Mouse (Mus musculus) heart, embryonic 14.5 days (tissue): ENCODE data around the gene Spg21. TPM values are rescaled to one million over a fixed set of nuclear protein-coding genes. Genes with fewer than 3 reads are reported as not detected.

Source experiments
- ATAC-seq: fragments of 200-750 bp; cut with Nextera tagmentation; 2 replicates; pipeline ENCODE4 v1.8.0; 2017; ENCODE audit warnings: low read depth, moderate TSS enrichment; ENCODE audit not compliant: insufficient number of reproducible peaks, insufficient read depth, low FRiP score
- H3K27ac ChIP-seq, 2 experiments: fragments of 200-500 bp in 1 of 2; fragments of 300-500 bp in 1 of 2; sonication (generic) in 1 of 2; replicated peaks in 1 of 2; 2 replicates each; pipeline ENCODE4 v1.5.1; 2012 to 2014; ENCODE audit warnings: low read depth in 2 of 2, low read length in 2 of 2, control low read depth in 1 of 2, mild to moderate bottlenecking in 1 of 2, mixed read lengths in 1 of 2; ENCODE audit not compliant: control insufficient read depth in 1 of 2, insufficient read depth in 1 of 2
- H3K27me3 ChIP-seq: fragments of 300-500 bp; sonication (generic); 2 replicates; pipeline ENCODE4 v1.6.1; 2014; ENCODE audit warnings: mild to moderate bottlenecking, low read length, control low read depth; ENCODE audit not compliant: control insufficient read depth, insufficient read depth
- H3K36me3 ChIP-seq: fragments of 300-500 bp; sonication (generic); 2 replicates; pipeline ENCODE4 v1.6.1; 2014; ENCODE audit warnings: mild to moderate bottlenecking, control low read depth, low read length, mixed read lengths; ENCODE audit not compliant: control insufficient read depth, insufficient read depth
- H3K4me1 ChIP-seq, 2 experiments: fragments of 200-500 bp in 1 of 2; fragments of 300-500 bp in 1 of 2; sonication (generic) in 1 of 2; 2 replicates each; pipeline ENCODE4 v1.6.1; 2012 to 2014; ENCODE audit warnings: low read length in 2 of 2, control low read depth in 1 of 2, mixed read lengths in 1 of 2; ENCODE audit not compliant: control insufficient read depth in 2 of 2, insufficient read depth in 2 of 2
- H3K4me2 ChIP-seq: fragments of 300-500 bp; sonication (generic); 2 replicates; pipeline ENCODE4 v1.6.1; 2014; ENCODE audit warnings: mild to moderate bottlenecking, low read length
- H3K4me3 ChIP-seq, 2 experiments: fragments of 200-500 bp in 1 of 2; fragments of 300-500 bp in 1 of 2; sonication (generic) in 1 of 2; 2 replicates each; pipeline ENCODE4 v1.5.1; 2012 to 2014; ENCODE audit warnings: low read length in 2 of 2, mild to moderate bottlenecking in 2 of 2, control low read depth in 1 of 2, low read depth in 1 of 2, moderate library complexity in 1 of 2; ENCODE audit not compliant: control insufficient read depth in 1 of 2, insufficient read depth in 1 of 2
- H3K9ac ChIP-seq: fragments of 300-500 bp; sonication (generic); 2 replicates; pipeline ENCODE4 v1.6.1; 2014; ENCODE audit warnings: mild to moderate bottlenecking, low read length
- H3K9me3 ChIP-seq: fragments of 300-500 bp; sonication (generic); 2 replicates; pipeline ENCODE4 v1.6.1; 2016; ENCODE audit warnings: low read length, control low read depth; ENCODE audit not compliant: control insufficient read depth
- WGBS: fragments of 180-500 bp; shearing (Covaris S2); extraction: QIAGEN DNeasy Blood & Tissue Kit; methylation state at CpG from one replicate; pipeline ENCODE4 v1.1.7; 2014; 5-methylcytosine and 5-hydroxymethylcytosine counted together
- polyA plus RNA-seq: library from polyadenylated mRNA; unstranded; fragments of >200 nt; fragmentation: Nextera tagmentation; extraction: Ambion mirVana; gene quantifications from 2 replicates; pipeline ENCODE4 v1.2.1, GENCODE M21; 2014

The Spg21 gene
- polyA plus RNA-seq, 1 experiment from 2014 or later: 72.0 TPM

DNA sequence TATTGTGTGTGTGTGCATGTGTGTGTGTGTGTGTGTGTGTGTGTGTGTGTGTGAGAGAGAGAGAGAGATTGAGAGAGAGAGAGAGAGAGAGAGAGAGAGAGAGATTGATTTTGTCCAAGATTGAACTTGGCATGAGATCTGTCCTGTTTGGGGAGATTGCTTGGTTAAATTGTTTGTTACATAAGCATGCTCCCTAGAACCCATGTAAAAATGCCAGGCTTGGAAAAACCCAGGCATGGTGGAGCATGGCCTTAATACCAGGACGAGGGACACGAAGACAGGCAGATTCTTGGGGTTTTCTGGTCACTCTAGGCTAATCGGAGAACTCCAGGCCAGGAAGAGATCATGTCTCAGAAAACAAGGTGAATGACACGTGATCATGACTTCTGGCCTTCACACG is 32.7 kb upstream of the Spg21 start:
- no peak for ATAC-seq
- Histone ChIP-seq H3K4me2 (no peak overlapping the region), H3K9me3 (no peaks in the 10 kb centered on the region), H3K4me1 (no peaks in the 10 kb centered on the region), H3K9ac (no peak overlapping the region), H3K27me3 (no peaks in the 10 kb centered on the region), H3K36me3 (no peaks in the 10 kb centered on the region), H3K27ac (no peak overlapping the region), H3K4me3 (no peak overlapping the region)
- 80% methylated on average over 5 of the region's 5 CpGs for WGBS

DNA sequence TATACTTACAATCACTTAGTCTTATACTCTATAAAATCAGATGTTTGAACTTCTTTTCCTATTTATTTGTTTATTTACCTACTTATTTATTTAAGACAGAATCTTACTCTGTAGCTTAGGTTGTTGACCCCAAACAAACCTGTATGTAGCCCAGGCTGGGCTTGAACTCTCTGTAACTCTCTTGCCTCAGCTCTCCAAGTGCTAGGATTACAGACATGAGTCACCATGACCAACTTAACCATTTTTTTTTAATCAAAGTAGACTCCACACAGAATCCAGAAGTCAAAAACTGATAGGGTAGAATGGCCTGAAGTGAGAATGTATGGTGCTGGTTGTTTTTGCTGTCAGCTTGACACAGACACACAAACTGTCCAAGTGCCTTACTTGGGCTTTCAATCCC is 30.3 kb upstream of the Spg21 start:
- Histone ChIP-seq H3K27me3 (no peaks in the 10 kb centered on the region), H3K9ac (no peak overlapping the region), H3K36me3 (no peaks in the 10 kb centered on the region), H3K9me3 (no peaks in the 10 kb centered on the region), H3K4me1 (no peaks in the 10 kb centered on the region), H3K4me2 (no peak overlapping the region), H3K27ac (no peak overlapping the region), H3K4me3 (no peak overlapping the region)
- ATAC-seq: no peak

DNA sequence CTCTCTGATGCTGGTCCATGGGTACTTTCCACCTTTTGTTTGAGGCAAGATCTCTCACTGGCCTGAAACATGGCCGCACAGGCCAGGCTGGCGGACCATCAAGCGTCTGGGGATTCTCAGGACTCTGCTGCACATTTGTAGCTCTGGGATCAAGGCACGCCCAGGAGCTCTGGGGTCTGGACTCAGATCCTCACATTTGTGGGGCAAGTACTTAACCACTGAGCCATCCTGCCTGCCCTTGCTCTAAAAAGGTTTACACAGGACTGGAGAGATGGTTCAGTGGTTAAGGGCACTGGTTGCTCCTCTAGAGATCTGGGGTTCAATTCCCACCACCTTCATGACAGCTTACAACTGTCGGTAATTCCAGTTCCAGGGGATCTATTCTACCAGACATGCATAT is 29.8 kb upstream of the Spg21 start:
- Histone ChIP-seq H3K27ac (no peak overlapping the region), H3K4me3 (no peak overlapping the region), H3K9ac (no peak overlapping the region), H3K27me3 (no peaks in the 10 kb centered on the region), H3K9me3 (no peaks in the 10 kb centered on the region), H3K4me1 (no peaks in the 10 kb centered on the region), H3K36me3 (no peaks in the 10 kb centered on the region), H3K4me2 (no peak overlapping the region)
- 84% methylated on average over 5 of the region's 5 CpGs for WGBS
- ATAC-seq: no peak

DNA sequence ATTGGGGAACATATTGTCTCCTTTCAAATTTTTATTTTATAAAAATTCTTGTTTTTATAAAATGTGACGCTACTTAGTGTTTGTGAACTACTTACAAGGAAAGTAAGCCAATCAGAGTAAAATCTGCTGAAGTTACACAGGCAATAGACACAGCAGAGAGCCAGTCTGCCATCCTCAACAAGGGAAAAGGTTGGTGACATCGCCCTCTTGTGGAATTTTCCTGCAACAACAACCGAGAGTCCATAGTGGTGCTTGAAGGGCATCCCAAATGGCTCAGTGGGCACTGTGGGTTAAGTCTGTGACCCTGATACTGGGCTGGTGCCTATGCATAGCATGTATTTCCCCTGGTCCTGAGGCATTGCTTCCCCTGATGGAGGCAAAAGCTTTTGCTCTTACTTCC is 28.5 kb upstream of the Spg21 start:
- 1% methylated on average over 3 of the region's 3 CpGs for WGBS
- no peaks in the 10 kb centered on the region for H3K27me3 ChIP-seq
- H3K4me1 ChIP-seq: peaks cover 2 to 5% of the 10 kb centered on the region in 2 experiments; a peak in 2 of 4 replicates
- H3K4me3 ChIP-seq: no peak overlapping the region
- H3K27ac ChIP-seq: no peak overlapping the region
- no peak overlapping the region for H3K9ac ChIP-seq
- no peaks in the 10 kb centered on the region for H3K9me3 ChIP-seq
- ATAC-seq: no peak
- H3K36me3 ChIP-seq: no peaks in the 10 kb centered on the region
- H3K4me2 ChIP-seq: no peak overlapping the region

DNA sequence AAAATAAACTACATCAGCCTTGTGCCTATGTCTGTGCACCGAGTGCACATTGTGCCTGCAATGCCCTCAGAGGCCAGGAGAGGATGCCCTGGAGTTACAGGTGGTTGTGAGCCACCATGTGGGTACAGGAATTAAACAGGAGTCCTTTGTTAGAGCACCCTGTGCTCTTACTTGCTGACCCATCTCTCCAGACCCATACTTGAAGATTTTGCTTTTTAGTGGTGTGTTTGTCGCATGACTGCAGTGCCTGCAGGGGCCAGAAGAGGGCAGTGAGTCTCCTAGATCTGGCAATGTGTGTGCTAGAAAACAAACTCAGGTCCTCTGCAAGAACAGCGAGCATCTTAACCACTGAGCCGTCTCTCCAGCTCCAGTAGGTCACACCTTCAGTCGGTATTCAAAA is 26.6 kb upstream of the Spg21 start:
- Histone ChIP-seq H3K4me2 (no peak overlapping the region), H3K36me3 (no peaks in the 10 kb centered on the region), H3K27me3 (no peaks in the 10 kb centered on the region), H3K4me1 (peaks cover 2 to 5% of the 10 kb centered on the region in 2 experiments; a peak in 2 of 4 replicates), H3K9ac (no peak overlapping the region), H3K9me3 (no peaks in the 10 kb centered on the region), H3K27ac (no peak overlapping the region), H3K4me3 (no peak overlapping the region)
- no peak for ATAC-seq
- 66% methylated on average over 5 of the region's 5 CpGs for WGBS

DNA sequence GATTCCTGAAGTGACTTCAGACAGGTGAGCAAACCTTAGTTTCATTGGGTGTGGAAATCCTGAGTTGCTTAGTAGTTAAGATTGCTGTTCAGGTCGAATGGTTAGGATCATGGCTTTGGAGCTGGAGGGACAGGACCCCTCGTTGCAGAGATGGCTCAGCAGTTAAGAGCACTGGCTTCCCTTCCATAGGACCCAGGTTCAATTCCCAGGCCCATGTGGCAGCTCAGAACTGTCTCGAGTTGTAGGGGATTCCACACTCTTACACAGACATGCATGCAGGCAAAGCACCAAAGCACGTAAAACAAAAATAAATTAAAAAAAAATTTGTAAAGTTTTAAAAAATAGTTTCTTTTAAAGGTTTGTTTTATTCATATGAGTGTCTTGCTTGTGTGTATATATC is 25.5 kb upstream of the Spg21 start:
- H3K4me1 ChIP-seq: peaks cover 2 to 5% of the 10 kb centered on the region in 2 experiments; a peak in 2 of 4 replicates
- H3K4me3 ChIP-seq: peak overlapping the region in 1 of 2 experiments; percentile 88; a peak in 1 of 4 replicates
- peaks cover 1% of the 10 kb centered on the region for H3K36me3 ChIP-seq
- H3K9ac ChIP-seq: no peak overlapping the region
- H3K4me2 ChIP-seq: no peak overlapping the region
- no peak for ATAC-seq
- no peaks in the 10 kb centered on the region for H3K27me3 ChIP-seq
- WGBS: 61% methylated on average over 4 of the region's 4 CpGs
- H3K27ac ChIP-seq: no peak overlapping the region
- H3K9me3 ChIP-seq: no peaks in the 10 kb centered on the region

DNA sequence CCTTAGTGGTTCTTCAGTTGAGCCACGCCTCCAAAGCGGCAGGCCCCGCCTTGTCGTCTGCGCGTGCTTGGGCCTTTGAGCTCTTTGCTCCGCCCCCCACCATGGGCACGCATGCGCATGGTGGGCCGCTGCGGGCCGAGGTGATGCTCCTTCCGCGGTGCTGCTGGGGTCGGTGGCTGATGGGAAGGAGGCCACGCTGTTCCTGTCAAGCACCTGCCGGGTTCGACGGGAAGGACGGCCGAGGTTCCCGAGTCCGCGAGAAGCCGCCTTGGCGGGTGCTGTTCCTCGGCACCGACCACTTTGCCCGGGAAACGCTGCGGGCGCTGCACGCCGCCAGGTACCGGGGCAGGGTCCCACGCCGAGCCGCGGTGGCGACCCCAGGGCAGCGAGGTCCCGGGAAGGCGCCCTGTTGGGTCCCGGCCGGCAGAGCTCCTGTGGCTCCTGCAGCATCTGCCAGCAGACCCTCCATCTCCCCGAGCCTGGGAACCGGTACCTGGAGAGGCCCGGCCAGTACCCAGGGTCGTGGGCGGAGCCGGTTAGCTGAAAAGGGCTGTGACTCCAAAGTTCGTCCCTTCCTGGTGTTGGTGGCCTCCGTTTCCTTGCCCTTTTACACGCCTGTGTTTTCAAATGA is 25.0 kb upstream of the Spg21 start, which contains the start of gene Mtfmt:
Mtfmt (plus strand) TSS at position 112 of the 631 bp plus-strand sequence.
- H3K27ac ChIP-seq: no peak within 1 kb of the TSS
- under 1% methylated on average over 54 of the region's 54 CpGs for WGBS
- ATAC-seq: peak; percentile 91

DNA sequence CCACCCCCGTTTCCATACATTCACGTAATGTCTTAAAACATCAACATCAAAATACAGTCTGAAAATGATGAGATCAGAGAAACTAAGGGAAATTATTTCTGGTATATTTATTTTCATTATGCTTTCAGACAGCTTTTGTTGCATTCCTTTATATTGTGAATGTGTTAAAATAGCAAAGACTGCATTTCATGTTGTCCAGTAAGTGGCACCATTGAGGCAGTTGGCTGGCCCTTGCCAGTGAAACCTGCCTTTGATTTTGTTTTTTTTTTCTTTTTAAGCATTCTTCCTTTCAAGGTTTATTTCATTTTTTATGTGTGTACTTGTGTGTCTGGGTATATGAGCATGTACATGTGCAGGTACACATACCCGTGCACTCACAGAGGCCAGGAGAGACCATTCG is 16.1 kb upstream of the Spg21 start:
- H3K27ac ChIP-seq: no peak overlapping the region
- H3K27me3 ChIP-seq: no peaks in the 10 kb centered on the region
- no peak for ATAC-seq
- H3K4me3 ChIP-seq: no peak overlapping the region
- no peak overlapping the region for H3K4me2 ChIP-seq
- H3K9me3 ChIP-seq: no peaks in the 10 kb centered on the region
- no peaks in the 10 kb centered on the region for H3K4me1 ChIP-seq
- 88% methylated on average over 4 of the region's 4 CpGs for WGBS
- H3K36me3 ChIP-seq: peaks cover 84% of the 10 kb centered on the region
- no peak overlapping the region for H3K9ac ChIP-seq

More for the DNA sequence above, 25.0 kb upstream of the Spg21 start, which contains the start of gene Mtfmt:
- Histone ChIP-seq H3K4me2 (peak within 1 kb of the TSS; percentile 66), H3K27me3 (no peaks in the 10 kb centered on the region), H3K36me3 (peaks cover 7% of the 10 kb centered on the region), H3K4me1 (peaks cover 2 to 5% of the 10 kb centered on the region in 2 experiments; a peak in 2 of 4 replicates), H3K9me3 (no peaks in the 10 kb centered on the region), H3K9ac (peak within 1 kb of the TSS; percentile 84), H3K4me3 (peak within 1 kb of the TSS; percentile 88 to 96)
